Mouse (Mus musculus) thymus, postnatal 25 days (tissue): Measurements from ENCODE around the gene Ovca2.
"Not testable (repeated sequence)": the region's sequence is repeated elsewhere in the genome, so short reads cannot be mapped to it uniquely, and the experiment has no call there.

Experiments used
- DNase-seq: peaks from one replicate; pipeline ENCODE4 v3.0.0; 2022

Ovca2 gene

GRCm38 (mm10) chr11:75194121-75194849 is 15.7 kb upstream of the Ovca2 start:
- peak; percentile 58 for DNase-seq

- peak; percentile 81 for DNase-seq
Measured at GRCm38 (mm10) chr11:75193256-75194071, 14.8 kb upstream of the Ovca2 start, which contains the start of gene Rtn4rl1. Rtn4rl1 (plus strand) TSS chr11:75193783.

- DNase-seq: peak; percentile 71
Measured at GRCm38 (mm10) chr11:75192336-75193214, 13.9 kb upstream of the Ovca2 start.

GRCm38 (mm10) chr11:75191841-75192240 is 13.2 kb upstream of the Ovca2 start:
- no peak for DNase-seq

GRCm38 (mm10) chr11:75190905-75191441 is 12.3 kb upstream of the Ovca2 start, which contains the start of gene Dph1:
Dph1 (minus strand) TSS chr11:75191241.
- DNase-seq: no peak

- DNase-seq: peak; percentile 79
Measured at GRCm38 (mm10) chr11:75190371-75190724, 11.7 kb upstream of the Ovca2 start.

GRCm38 (mm10) chr11:75189713-75190370 is 11.2 kb upstream of the Ovca2 start:
- DNase-seq: no peak

- no peak for DNase-seq
Measured at GRCm38 (mm10) chr11:75184986-75185385, 6.4 kb upstream of the Ovca2 start.

GRCm38 (mm10) chr11:75184573-75184972 is 5.9 kb upstream of the Ovca2 start:
- no peak for DNase-seq

- DNase-seq: no peak
Measured at GRCm38 (mm10) chr11:75183917-75184570, 5.4 kb upstream of the Ovca2 start.

GRCm38 (mm10) chr11:75178011-75178410 is 624 bp downstream of the Ovca2 start:
- DNase-seq: no peak

- DNase-seq: not testable (repeated sequence)
Measured at GRCm38 (mm10) chr11:75174574-75174973, 4.1 kb downstream of the Ovca2 start.

- no peak for DNase-seq
Measured at GRCm38 (mm10) chr11:75173799-75174165, 4.9 kb downstream of the Ovca2 start.

- peak; percentile 90 for DNase-seq
Measured at GRCm38 (mm10) chr11:75173095-75173798, 5.4 kb downstream of the Ovca2 start.

- peak; percentile 48 for DNase-seq
Measured at GRCm38 (mm10) chr11:75172151-75173094, 6.2 kb downstream of the Ovca2 start.

GRCm38 (mm10) chr11:75171186-75171865 is 7.3 kb downstream of the Ovca2 start:
- no peak for DNase-seq

GRCm38 (mm10) chr11:75170136-75170751 is 8.4 kb downstream of the Ovca2 start:
- peak; percentile 89 for DNase-seq

- peak; percentile 6 for DNase-seq
Measured at GRCm38 (mm10) chr11:75169405-75170080, 9.1 kb downstream of the Ovca2 start, which contains the start of gene Hic1. Hic1 (minus strand) TSS chr11:75169519.
